Mouse (Mus musculus) kidney, adult 2 months (tissue): ENCODE results near the gene 4930535I16Rik.

Source experiments
- CTCF ChIP-seq: fragments of 200-500 bp; conservative IDR thresholded peaks from 2 replicates; pipeline ENCODE4 v1.5.1; 2011; ENCODE audit warnings: low read depth, mild to moderate bottlenecking, control low read depth, low read length, moderate library complexity, mixed read lengths; ENCODE audit not compliant: insufficient read depth, insufficient read length
- POLR2A ChIP-seq: fragments of 200-500 bp; IDR thresholded peaks from one replicate; pipeline ENCODE4 v1.6.1; 2011; ENCODE audit warnings: low read depth, low read length, control low read depth

GRCm38 (mm10) chr4:123957492-123957808, 39.6 kb upstream of the 4930535I16Rik start:
- TF ChIP-seq CTCF (no peak), POLR2A (no peak)
